Mouse (Mus musculus) gastrocnemius, postnatal 36 days (tissue): ENCODE measurements around the gene Zfp217. TPM values are rescaled to one million over a fixed set of nuclear protein-coding genes. Genes with fewer than 3 reads are reported as not detected.

Experiments used
- DNase-seq, 2 experiments: peaks; one replicate each; pipeline ENCODE4 v3.0.0; 2022
- intact Hi-C: fragments of 180-260 bp; cut with DNase I; formaldehyde crosslinking; loops from one replicate; pipeline ENCODE4 v1.15.1; 2025
- total RNA-seq, 2 experiments: library from RNA; stranded (reverse); gene quantifications; 2 replicates each; pipeline ENCODE4 v1.2.3; 2021

Zfp217 gene
- total RNA-seq, 2 experiments from 2014 or later: 4.3 to 5.7 TPM

GRCm38 (mm10) chr2:170134026-170134690 is 13.7 kb downstream of the Zfp217 start:
- DNase-seq: no peak
- intact Hi-C loops: no loop called here

DNA sequence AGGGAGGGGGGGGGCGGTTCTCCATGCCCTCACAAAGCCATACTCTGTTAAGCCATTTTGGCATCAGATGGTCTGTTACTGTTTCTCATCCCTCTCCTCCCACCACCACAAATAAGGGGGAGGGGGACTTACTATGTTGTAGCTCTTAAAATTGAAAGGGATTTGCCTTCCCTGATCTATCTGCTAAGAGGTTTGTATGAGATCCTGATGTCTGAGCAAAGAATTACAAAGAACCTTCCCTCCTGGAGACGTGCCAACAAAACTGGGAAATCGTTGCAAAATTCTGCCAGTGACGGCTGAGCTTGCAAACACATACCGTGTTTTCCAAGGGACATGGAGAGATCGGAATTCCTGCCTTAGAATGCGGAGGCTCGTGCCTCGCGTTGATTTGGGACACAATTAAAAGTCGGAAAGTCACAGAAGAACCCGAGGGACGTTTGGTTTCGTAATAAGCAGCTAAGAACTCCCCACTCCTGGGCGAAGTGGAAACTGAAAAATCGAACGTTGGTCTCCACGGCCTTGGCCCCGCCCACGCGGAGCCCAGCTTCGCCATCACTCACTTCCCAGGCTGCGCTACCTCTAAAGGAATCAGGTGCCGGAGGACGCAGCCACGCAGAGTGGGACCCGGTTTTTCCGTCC is 14.7 kb downstream of the Zfp217 start:
- DNase-seq: peak; percentile 75 to 78
- intact Hi-C loops: no loop called here

DNA sequence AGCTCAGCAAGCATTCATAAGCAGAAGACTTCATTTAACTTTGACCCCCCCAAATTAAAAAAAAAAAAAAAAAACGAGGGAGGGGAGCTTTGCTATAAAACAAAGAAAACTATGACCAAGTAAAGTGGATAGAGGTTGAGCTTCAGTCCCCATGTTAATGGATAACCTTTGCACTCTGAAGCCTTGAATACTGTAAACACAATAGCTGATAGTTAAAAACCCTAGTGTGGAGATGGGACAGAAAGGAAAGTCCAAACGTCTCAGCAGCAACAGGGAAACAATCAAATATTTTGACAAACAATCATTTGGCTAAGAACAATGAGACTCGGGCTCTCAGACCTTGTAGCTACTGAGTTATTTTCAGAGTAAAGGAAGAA is 15.2 kb downstream of the Zfp217 start:
- intact Hi-C loops: no loop called here
- DNase-seq: no peak

- intact Hi-C loops: no loop called here
- DNase-seq: no peak
These were observed 15.9 kb downstream of the Zfp217 start for GRCm38 (mm10) chr2:170131981-170132460.

GRCm38 (mm10) chr2:170130780-170131645 is 16.9 kb downstream of the Zfp217 start:
- intact Hi-C loops: no loop called here
- DNase-seq: peak; percentile 79 to 81

GRCm38 (mm10) chr2:170129923-170130779 is 17.8 kb downstream of the Zfp217 start:
- peak in 1 of 2 experiments; percentile 28 for DNase-seq
- intact Hi-C loops: no loop called here

DNA sequence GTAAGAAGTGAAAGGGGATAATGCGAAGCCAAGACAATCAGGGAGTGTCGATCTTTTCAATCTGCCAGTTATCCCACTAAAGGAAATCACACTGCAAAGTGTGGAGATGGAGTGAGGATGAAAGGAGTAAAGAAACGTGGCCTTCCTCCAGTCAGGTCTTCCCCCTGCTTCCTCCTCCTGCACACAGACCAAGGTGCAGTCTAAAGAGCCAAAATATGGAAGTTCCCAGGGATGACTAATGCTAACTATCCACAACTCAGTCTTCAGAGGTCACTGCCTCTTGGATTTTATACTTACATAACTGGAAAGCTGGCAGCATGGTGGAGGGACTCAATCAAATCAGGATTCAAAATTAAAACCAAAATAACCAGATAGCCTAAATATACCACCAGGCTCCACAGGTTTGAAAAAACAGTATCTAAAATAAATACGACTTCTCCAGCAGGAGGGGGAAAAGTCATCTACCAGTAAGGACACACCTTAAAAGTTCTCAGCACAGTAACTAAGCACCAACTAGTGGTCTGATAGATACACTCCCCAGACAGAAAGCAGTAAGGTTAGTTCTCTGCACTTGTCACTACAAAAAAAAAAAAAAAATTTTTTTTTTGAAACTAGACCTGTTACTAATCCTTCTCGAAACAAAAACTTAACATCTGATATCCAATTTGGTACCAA is 18.5 kb downstream of the Zfp217 start:
- intact Hi-C loops: no loop called here
- DNase-seq: no peak

- intact Hi-C loops: no loop called here
- DNase-seq: no peak
These were observed 19.2 kb downstream of the Zfp217 start for GRCm38 (mm10) chr2:170128461-170129247.

- no peak for DNase-seq
- intact Hi-C loops: no loop called here
These were observed 20.4 kb downstream of the Zfp217 start for GRCm38 (mm10) chr2:170127523-170127922.

DNA sequence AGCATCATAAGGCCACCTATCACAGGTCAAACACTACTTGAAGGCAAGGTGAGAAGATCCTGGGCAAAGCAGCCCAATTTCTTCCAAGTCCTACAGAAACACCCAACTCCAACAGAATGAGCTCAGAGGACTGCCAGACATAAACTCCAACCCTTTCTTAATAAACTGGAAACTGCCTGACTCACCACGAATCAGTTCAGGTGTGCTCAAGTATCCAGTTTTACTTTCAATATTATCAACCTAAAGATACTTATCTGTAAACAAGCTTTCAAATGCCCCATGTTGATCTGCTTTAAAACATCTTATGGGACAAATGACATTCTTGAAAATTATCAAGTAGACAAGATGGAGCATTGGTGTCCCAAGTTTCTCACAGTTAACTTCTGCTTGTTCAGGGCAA is 21.6 kb downstream of the Zfp217 start:
- DNase-seq: no peak
- intact Hi-C loops: no loop called here

GRCm38 (mm10) chr2:170122197-170122596 is 25.7 kb downstream of the Zfp217 start:
- no peak for DNase-seq
- intact Hi-C loops: no loop called here

DNA sequence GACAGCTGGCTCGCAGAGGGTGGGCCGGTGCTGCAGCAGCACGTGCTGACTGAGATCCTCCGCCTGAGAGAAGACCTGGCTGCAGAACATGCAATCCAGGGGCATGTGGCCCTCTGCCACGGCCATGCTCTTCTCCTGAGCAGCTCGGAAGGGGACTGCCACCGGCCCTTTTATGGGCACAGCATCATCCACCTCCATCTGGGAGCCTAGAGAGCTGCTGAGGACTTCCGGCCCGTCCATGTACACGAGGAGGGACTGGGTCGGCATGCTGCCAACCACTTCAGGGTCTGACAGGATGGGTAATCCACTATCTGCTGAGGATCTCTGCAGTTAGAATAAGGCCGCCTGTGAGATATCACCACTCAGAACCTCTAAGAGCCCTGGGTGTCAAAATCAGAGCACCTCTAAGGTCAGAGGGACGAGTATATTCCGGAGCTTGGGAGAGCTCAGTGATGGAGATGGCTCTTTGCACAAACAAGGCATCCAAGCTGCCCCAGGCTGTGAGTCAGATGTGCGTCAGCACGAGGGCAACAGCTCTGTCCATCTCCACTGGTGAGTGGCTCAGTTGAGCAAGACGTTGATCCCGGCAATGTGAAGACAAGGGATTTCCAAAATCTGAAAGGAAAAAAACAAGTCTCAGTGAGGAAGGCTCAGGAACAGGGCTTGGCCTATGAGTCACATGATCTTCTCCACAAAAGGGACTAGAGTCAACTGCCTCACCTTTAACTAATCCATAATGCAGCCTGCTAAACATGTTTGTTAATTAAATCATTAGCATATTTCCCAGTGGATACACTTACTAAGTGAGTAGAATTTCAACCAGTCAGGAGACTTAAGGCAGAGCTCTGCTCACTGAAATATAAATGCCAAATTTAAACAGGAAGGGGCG is 27.5 kb downstream of the Zfp217 start:
- DNase-seq: no peak
- intact Hi-C loops: no loop called here

- peak in 1 of 2 experiments; percentile 52 for DNase-seq
These were observed 31.1 kb downstream of the Zfp217 start for GRCm38 (mm10) chr2:170116704-170117281.

DNA sequence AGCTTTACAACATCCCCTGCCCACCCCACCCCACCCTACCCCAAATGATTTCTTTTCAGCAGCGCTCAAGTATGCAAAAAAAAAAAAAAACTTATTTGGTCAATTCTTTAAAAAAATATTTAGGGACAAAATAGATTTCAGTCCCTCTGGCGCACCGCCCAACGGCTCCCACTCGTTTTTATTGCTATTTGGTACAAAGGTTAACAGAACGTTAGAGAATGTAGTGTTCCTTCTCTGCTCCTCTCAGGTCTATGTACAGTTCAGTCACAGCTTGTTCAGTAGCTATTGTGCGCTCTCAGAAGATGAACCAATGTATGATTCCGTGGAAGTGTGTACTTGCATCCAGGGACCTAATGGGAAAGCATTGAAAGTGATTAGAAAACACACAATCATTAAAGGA is 37.6 kb downstream of the Zfp217 start:
- no peak for DNase-seq
- intact Hi-C loops: loop anchor here (10.0 kb wide), 1 partner anchor 204 kb away; no protein-coding TSS in a partner anchor

More at GRCm38 (mm10) chr2:170116704-170117281, 31.1 kb downstream of the Zfp217 start:
- intact Hi-C loops: loop anchor here (2.0 to 10.0 kb wide), 5 partner anchors 101 to 286 kb away; no protein-coding TSS in a partner anchor

GRCm38 (mm10) chr2:170109528-170109927 is 38.4 kb downstream of the Zfp217 start:
- intact Hi-C loops: no loop called here

GRCm38 (mm10) chr2:170107791-170108190 is 40.1 kb downstream of the Zfp217 start:
- intact Hi-C loops: no loop called here
- DNase-seq: no peak

More at GRCm38 (mm10) chr2:170109528-170109927, 38.4 kb downstream of the Zfp217 start:
- no peak for DNase-seq

GRCm38 (mm10) chr2:170106000-170106399 is 41.9 kb downstream of the Zfp217 start:
- intact Hi-C loops: no loop called here
- no peak for DNase-seq
